Mouse (Mus musculus): ENCODE results near the gene Cd200r4. TPM values are rescaled to one million over a fixed set of nuclear protein-coding genes. Genes with fewer than 3 reads are reported as not detected.

Cd200r4 gene
- 0.45 and 0.69 TPM in 2 replicates for polyA plus RNA-seq (2012; rRNA removed)

DNA sequence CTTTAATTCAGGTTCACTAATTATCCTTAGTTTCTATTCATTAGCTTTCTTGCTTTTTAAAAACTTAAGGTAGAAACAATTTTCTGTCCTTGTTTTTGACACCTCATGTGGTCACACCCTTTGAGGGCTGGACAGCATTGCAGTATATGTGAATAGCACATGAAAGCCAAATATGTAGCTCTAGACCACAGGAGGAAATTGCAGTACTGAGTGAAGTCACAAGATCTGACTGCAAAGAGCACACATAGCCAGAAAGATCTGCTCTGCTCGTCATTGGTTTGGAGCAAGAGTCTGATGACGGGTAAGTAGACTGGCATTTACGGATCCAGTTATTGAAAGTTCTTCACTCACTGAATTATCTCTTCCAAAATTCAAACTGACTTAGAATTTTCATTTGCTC, at the start of gene Cd200r4:
Cd200r4 (plus strand) TSS at position 190 of the 400 bp plus-strand sequence.

DNA sequence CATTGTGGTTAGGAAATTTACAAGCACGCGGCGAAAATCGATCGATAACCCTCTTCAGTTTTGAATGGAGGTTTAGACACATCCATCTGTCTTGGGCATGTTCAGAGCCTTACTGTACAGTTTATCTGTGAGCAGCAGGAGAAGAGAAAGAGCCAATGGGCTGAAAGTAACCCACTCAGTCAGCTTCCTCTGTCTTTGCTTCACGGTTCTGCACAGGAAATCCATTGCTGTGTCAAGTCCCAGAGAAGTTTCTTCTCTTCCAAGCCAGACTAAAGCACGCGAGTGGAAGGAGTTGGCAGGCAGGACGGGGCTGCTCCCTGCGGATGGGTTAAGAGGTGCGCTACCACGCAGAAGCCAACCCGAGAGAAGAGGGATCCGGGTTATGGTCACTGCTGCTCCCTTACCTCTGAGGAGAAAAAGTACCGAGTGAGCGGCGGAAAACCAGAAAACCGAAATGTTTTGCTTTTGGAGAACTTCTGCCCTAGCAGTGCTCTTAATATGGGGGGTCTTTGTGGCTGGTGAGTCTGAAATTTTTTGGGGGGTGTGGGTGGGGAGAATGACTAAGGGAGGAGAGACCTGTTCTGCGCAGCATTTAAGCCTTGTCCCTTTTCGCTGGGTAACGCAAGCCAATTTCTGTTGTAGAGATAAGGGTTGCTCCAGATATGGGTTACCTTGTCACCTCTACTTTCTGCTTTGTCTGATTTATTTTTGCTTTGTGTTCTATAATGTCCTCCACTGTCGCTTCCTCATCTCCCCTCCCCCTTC, 45.8 kb upstream of the Cd200r4 start, which contains the start of gene Cd200r1:
Cd200r1 (plus strand) TSS at position 182 of the 765 bp plus-strand sequence.

DNA sequence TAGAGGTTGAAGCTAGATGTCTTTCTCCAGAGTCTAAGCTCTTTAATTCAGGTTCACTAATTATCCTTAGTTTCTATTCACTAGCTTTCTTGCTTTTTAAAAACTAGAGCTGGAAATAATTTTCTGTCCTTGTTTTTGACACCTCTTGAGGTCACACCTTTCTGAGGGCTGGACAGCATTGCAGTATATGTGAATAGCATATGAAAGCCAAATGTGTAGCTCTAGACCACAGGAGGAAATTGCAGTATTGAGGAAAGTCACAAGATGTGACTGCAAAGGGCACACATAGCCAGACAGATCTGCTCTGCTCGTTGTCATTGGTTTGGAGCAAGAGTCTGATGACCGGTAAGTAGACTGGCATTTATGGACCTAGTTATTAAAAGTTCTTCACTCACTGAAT, 55.3 kb downstream of the Cd200r4 start, which contains the start of gene Cd200r2:
Cd200r2 (plus strand) TSS at position 301 of the 400 bp plus-strand sequence.

Other genes with a start within 250 kb of the Cd200r4 start
- 6.2 and 9.4 TPM in 2 replicates for gene Nepro, start 87.4 kb upstream of the Cd200r4 start, polyA plus RNA-seq (2012; rRNA removed)
- 4.5 and 6.1 TPM in 2 replicates for gene Gtpbp8, start 65.4 kb upstream of the Cd200r4 start, polyA plus RNA-seq (2012; rRNA removed)
- gene Cd200r1, start 46.0 kb upstream of the Cd200r4 start, polyA plus RNA-seq (2012; rRNA removed) = 0.57 and 0.89 TPM in 2 replicates
- not detected in 2 replicates for gene Cd200r2, start 55.4 kb downstream of the Cd200r4 start, polyA plus RNA-seq (2012; rRNA removed)
- gene Cd200r3, start 131.9 kb downstream of the Cd200r4 start, polyA plus RNA-seq (2012; rRNA removed) = not detected in 2 replicates